Mouse (Mus musculus) myocyte (in vitro differentiated cells): ENCODE results near the gene Gabrq. TPM values are rescaled to one million over a fixed set of nuclear protein-coding genes. Genes with fewer than 3 reads are reported as not detected.

Source experiments
- H3K27me3 ChIP-seq: one replicate; pipeline ENCODE4 v1.6.1; 2011; ENCODE audit not compliant: control insufficient read depth, insufficient read depth, insufficient read length
- H3K36me3 ChIP-seq: one replicate; pipeline ENCODE4 v1.6.1; 2011; ENCODE audit not compliant: control insufficient read depth, insufficient read depth
- H3K4me2 ChIP-seq: one replicate; pipeline ENCODE4 v1.6.1; 2011; ENCODE audit warnings: low read depth, control low read depth
- H3K4me3 ChIP-seq: one replicate; pipeline ENCODE4 v1.5.1; 2011; ENCODE audit warnings: mild to moderate bottlenecking, control low read depth, moderate library complexity
- H3K79me2 ChIP-seq: one replicate; pipeline ENCODE4 v1.6.1; 2011; ENCODE audit not compliant: control insufficient read depth, insufficient read depth
- H3ac ChIP-seq: one replicate; pipeline ENCODE4 v1.6.1; 2011; ENCODE audit not compliant: control insufficient read depth, insufficient read length
- CEBPB ChIP-seq: IDR thresholded peaks from 2 replicates; pipeline ENCODE4 v1.6.1; 2011; ENCODE audit warnings: mild to moderate bottlenecking, moderate library complexity; ENCODE audit not compliant: poor library complexity, insufficient read depth, severe bottlenecking
- E2F4 ChIP-seq: IDR thresholded peaks from one replicate; pipeline ENCODE4 v1.6.1; 2011; ENCODE audit warnings: mild to moderate bottlenecking, control low read depth, moderate library complexity; ENCODE audit not compliant: insufficient read depth
- MAX ChIP-seq: IDR thresholded peaks from one replicate; pipeline ENCODE4 v1.6.1; 2011; ENCODE audit warnings: low read depth, mild to moderate bottlenecking, control low read depth
- MYOD1 ChIP-seq, 3 experiments: IDR thresholded peaks; one replicate each; pipeline ENCODE4 v1.6.1; 2011; ENCODE audit warnings: control low read depth in 2 of 3, low read depth in 2 of 3, mild to moderate bottlenecking in 2 of 3, moderate library complexity in 1 of 3; ENCODE audit not compliant: insufficient read length in 2 of 3, control insufficient read depth in 1 of 3
- MYOG ChIP-seq, 3 experiments: IDR thresholded peaks; one replicate each; pipeline ENCODE4 v1.6.1; 2011; ENCODE audit warnings: control low read depth in 2 of 3, low read depth in 2 of 3, mild to moderate bottlenecking in 2 of 3; ENCODE audit not compliant: insufficient read length in 2 of 3, control insufficient read depth in 1 of 3, insufficient read depth in 1 of 3
- POLR2A ChIP-seq: IDR thresholded peaks from one replicate; pipeline ENCODE4 v1.6.1; 2011; ENCODE audit warnings: low read depth, mild to moderate bottlenecking, control low read depth, moderate library complexity; ENCODE audit not compliant: insufficient read length
- POLR2AphosphoS2 ChIP-seq: IDR thresholded peaks from one replicate; pipeline ENCODE4 v1.6.1; 2011; ENCODE audit warnings: low read depth, control low read depth; ENCODE audit not compliant: insufficient read length
- REST ChIP-seq: IDR thresholded peaks from one replicate; pipeline ENCODE4 v1.6.1; 2011; ENCODE audit warnings: mild to moderate bottlenecking, control low read depth, moderate library complexity; ENCODE audit not compliant: insufficient read depth, insufficient read length
- SRF ChIP-seq: IDR thresholded peaks from one replicate; pipeline ENCODE4 v1.6.1; 2011; ENCODE audit warnings: low read depth; ENCODE audit not compliant: control insufficient read depth, insufficient read length
- TCF12 ChIP-seq: IDR thresholded peaks from one replicate; pipeline ENCODE4 v1.6.1; 2011; ENCODE audit warnings: mild to moderate bottlenecking, control low read depth; ENCODE audit not compliant: poor library complexity, insufficient read depth, severe bottlenecking
- TCF3 ChIP-seq: IDR thresholded peaks from one replicate; pipeline ENCODE4 v1.6.1; 2011; ENCODE audit warnings: low read depth, control low read depth; ENCODE audit not compliant: insufficient read length
- USF1 ChIP-seq: IDR thresholded peaks from one replicate; pipeline ENCODE4 v1.6.1; 2011; ENCODE audit warnings: low read depth, mild to moderate bottlenecking, control low read depth, moderate library complexity
- polyA plus RNA-seq: library from polyadenylated mRNA; unstranded; fragments of >200 nt; fragmentation: generic; extraction: Trizol; gene quantifications from one replicate; pipeline ENCODE4 v1.2.1, GENCODE M21; 2012; ENCODE audit warnings: missing spikeins

Gene Gabrq
- not detected for polyA plus RNA-seq

GRCm38 (mm10) chrX:72824776-72825588 lies at the start of gene Gabrq:
Gene Gabrq (plus strand): TSS chrX:72825178.
- Histone ChIP-seq H3K4me2 (no peak within 1 kb of the TSS), H3K27me3 (no peaks in the 10 kb centered on the region), H3K79me2 (no peaks in the 10 kb centered on the region), H3K4me3 (no peak within 1 kb of the TSS), H3ac (no peak within 1 kb of the TSS), H3K36me3 (no peaks in the 10 kb centered on the region)
- TF ChIP-seq TCF3 (no peak), REST (no peak), USF1 (no peak), E2F4 (no peak), POLR2A (no peak), MYOG (IDR thresholded peaks at IDR 0.05; ENCODE audit: control insufficient read depth in 1 of 3, insufficient read depth in 1 of 3, insufficient read length in 2 of 3, low read depth in 2 of 3) (no peak), TCF12 (no peak), CEBPB (no peak), MAX (no peak), SRF (no peak)

GRCm38 (mm10) chrX:72788773-72789557 lies 36.0 kb upstream of the Gabrq start:
- Histone ChIP-seq H3K4me3 (no peak overlapping the region), H3K4me2 (no peak overlapping the region), H3K36me3 (no peaks in the 10 kb centered on the region), H3ac (no peak overlapping the region), H3K79me2 (no peaks in the 10 kb centered on the region), H3K27me3 (no peaks in the 10 kb centered on the region)
- TF ChIP-seq USF1, result no peak
- TF ChIP-seq REST, result no peak
- no peak for TF ChIP-seq CEBPB
- no peak for TF ChIP-seq POLR2A
- TF ChIP-seq MAX, result no peak
- no peak for TF ChIP-seq E2F4
- no peak for TF ChIP-seq POLR2AphosphoS2
- no peak for TF ChIP-seq MYOG (IDR thresholded peaks at IDR 0.05; ENCODE audit: control insufficient read depth in 1 of 3, insufficient read depth in 1 of 3, insufficient read length in 2 of 3, low read depth in 2 of 3)
- TF ChIP-seq TCF3, result no peak
- no peak for TF ChIP-seq MYOD1 (IDR thresholded peaks at IDR 0.05; ENCODE audit: control insufficient read depth in 1 of 3, insufficient read length in 2 of 3, low read depth in 2 of 3)
- TF ChIP-seq TCF12, result no peak
- TF ChIP-seq SRF, result no peak

- Histone ChIP-seq H3ac (no peak overlapping the region), H3K27me3 (no peaks in the 10 kb centered on the region), H3K4me3 (no peak overlapping the region), H3K4me2 (no peak overlapping the region), H3K36me3 (no peaks in the 10 kb centered on the region), H3K79me2 (no peaks in the 10 kb centered on the region)
- TF ChIP-seq E2F4 (no peak), TCF12 (no peak), CEBPB (no peak), POLR2A (no peak), POLR2AphosphoS2 (no peak), SRF (no peak), MAX (no peak), MYOD1 (IDR thresholded peaks at IDR 0.05; ENCODE audit: control insufficient read depth in 1 of 3, insufficient read length in 2 of 3, low read depth in 2 of 3) (no peak), USF1 (no peak), TCF3 (no peak), MYOG (IDR thresholded peaks at IDR 0.05; ENCODE audit: control insufficient read depth in 1 of 3, insufficient read depth in 1 of 3, insufficient read length in 2 of 3, low read depth in 2 of 3) (no peak), REST (no peak)
Measured at GRCm38 (mm10) chrX:72789558-72789871, 35.5 kb upstream of the Gabrq start.

- Histone ChIP-seq H3K4me2 (no peak overlapping the region), H3K36me3 (no peaks in the 10 kb centered on the region), H3K79me2 (no peaks in the 10 kb centered on the region), H3ac (no peak overlapping the region), H3K4me3 (no peak overlapping the region), H3K27me3 (no peaks in the 10 kb centered on the region)
- TF ChIP-seq TCF12, result no peak
- TF ChIP-seq TCF3, result no peak
- TF ChIP-seq E2F4, result no peak
- no peak for TF ChIP-seq POLR2A
- no peak for TF ChIP-seq CEBPB
- TF ChIP-seq MYOG (IDR thresholded peaks at IDR 0.05; ENCODE audit: control insufficient read depth in 1 of 3, insufficient read depth in 1 of 3, insufficient read length in 2 of 3, low read depth in 2 of 3), result no peak
- TF ChIP-seq REST, result no peak
- no peak for TF ChIP-seq POLR2AphosphoS2
- no peak for TF ChIP-seq MYOD1 (IDR thresholded peaks at IDR 0.05; ENCODE audit: control insufficient read depth in 1 of 3, insufficient read length in 2 of 3, low read depth in 2 of 3)
- TF ChIP-seq MAX, result no peak
- no peak for TF ChIP-seq USF1
- no peak for TF ChIP-seq SRF
Measured at GRCm38 (mm10) chrX:72819594-72819993, 5.4 kb upstream of the Gabrq start.
